Mouse (Mus musculus) forebrain, embryonic 11.5 days (tissue): ENCODE data around the gene Nob1. TPM values are rescaled to one million over a fixed set of nuclear protein-coding genes. Genes with fewer than 3 reads are reported as not detected.

Source experiments
- ATAC-seq: fragments of 200-750 bp; cut with Nextera tagmentation; replicated peaks from 2 replicates; pipeline ENCODE4 v1.8.0; 2017; ENCODE audit warnings: moderate TSS enrichment; ENCODE audit not compliant: low FRiP score
- DNase-seq: peaks from one replicate; pipeline ENCODE4 v3.0.0-alpha.2; 2017; ENCODE audit warnings: low spot score
- H3K27ac ChIP-seq: fragments of 300-500 bp; sonication (generic); 2 replicates; pipeline ENCODE4 v1.5.1; 2014; ENCODE audit warnings: low read depth, low read length
- H3K27me3 ChIP-seq: fragments of 300-500 bp; sonication (generic); 2 replicates; pipeline ENCODE4 v1.6.1; 2014; ENCODE audit warnings: mild to moderate bottlenecking, low read length, mixed read lengths; ENCODE audit not compliant: control insufficient read depth, insufficient read depth
- H3K36me3 ChIP-seq: fragments of 300-500 bp; sonication (generic); 2 replicates; pipeline ENCODE4 v1.6.1; 2014; ENCODE audit warnings: mild to moderate bottlenecking, low read length, moderate library complexity, mixed read lengths; ENCODE audit not compliant: control insufficient read depth, insufficient read depth
- H3K4me1 ChIP-seq: fragments of 300-500 bp; sonication (generic); replicated peaks from 2 replicates; pipeline ENCODE4 v1.6.1; 2014; ENCODE audit warnings: low read length, mixed read lengths; ENCODE audit not compliant: control insufficient read depth, insufficient read depth
- H3K4me2 ChIP-seq: fragments of 300-500 bp; sonication (generic); 2 replicates; pipeline ENCODE4 v1.6.1; 2014; ENCODE audit warnings: low read depth, mild to moderate bottlenecking, low read length, moderate library complexity, mixed read lengths; ENCODE audit not compliant: severe bottlenecking
- H3K4me3 ChIP-seq: fragments of 300-500 bp; sonication (generic); 2 replicates; pipeline ENCODE4 v1.5.1; 2014; ENCODE audit warnings: low read depth, low read length
- H3K9ac ChIP-seq: fragments of 300-500 bp; sonication (generic); 2 replicates; pipeline ENCODE4 v1.6.1; 2014; ENCODE audit warnings: low read length
- H3K9me3 ChIP-seq: fragments of 300-500 bp; sonication (generic); 2 replicates; pipeline ENCODE4 v1.6.1; 2016; ENCODE audit warnings: low read length, mixed read lengths; ENCODE audit not compliant: control insufficient read depth
- WGBS: fragments of 180-500 bp; shearing (Covaris S2); extraction: QIAGEN DNeasy Blood & Tissue Kit; methylation state at CpG from one replicate; pipeline ENCODE4 v1.1.7; 2014; 5-methylcytosine and 5-hydroxymethylcytosine counted together
- polyA plus RNA-seq: library from polyadenylated mRNA; unstranded; fragments of >200 nt; fragmentation: Nextera tagmentation; extraction: Ambion mirVana; gene quantifications from 2 replicates; pipeline ENCODE4 v1.2.1, GENCODE M21; 2014

Gene Nob1
- polyA plus RNA-seq, 1 experiment from 2014 or later = 88.7 TPM

- no peak overlapping the region for H3K27ac ChIP-seq
- H3K9ac ChIP-seq = no peak overlapping the region
- H3K4me1 ChIP-seq = no peaks in the 10 kb centered on the region
- ATAC-seq (no peak), DNase-seq (no peak)
- no peaks in the 10 kb centered on the region for H3K9me3 ChIP-seq
- no peaks in the 10 kb centered on the region for H3K27me3 ChIP-seq
- H3K4me3 ChIP-seq = no peak overlapping the region
- no peak overlapping the region for H3K4me2 ChIP-seq
- WGBS = 93% methylated on average over 3 of the region's 3 CpGs
- H3K36me3 ChIP-seq = no peaks in the 10 kb centered on the region
Measured at GRCm38 (mm10) chr8:107444626-107445025, 19.8 kb upstream of the Nob1 start.

- no peak overlapping the region for H3K9ac ChIP-seq
- no peak overlapping the region for H3K4me2 ChIP-seq
- H3K27me3 ChIP-seq = no peaks in the 10 kb centered on the region
- H3K9me3 ChIP-seq = no peaks in the 10 kb centered on the region
- H3K27ac ChIP-seq = no peak overlapping the region
- H3K36me3 ChIP-seq = no peaks in the 10 kb centered on the region
- WGBS = 80% methylated on average over 3 of the region's 3 CpGs
- H3K4me1 ChIP-seq = no peaks in the 10 kb centered on the region; the same call in 1 of the 2 replicates
- ATAC-seq = no peak
- no peak for DNase-seq
- no peak overlapping the region for H3K4me3 ChIP-seq
Measured at GRCm38 (mm10) chr8:107439880-107440625, 15.2 kb upstream of the Nob1 start.

GRCm38 (mm10) chr8:107437711-107438110, 12.9 kb upstream of the Nob1 start:
- Histone ChIP-seq H3K9ac (no peak overlapping the region), H3K4me1 (no peaks in the 10 kb centered on the region; the same call in 1 of the 2 replicates), H3K4me2 (no peak overlapping the region), H3K27me3 (no peaks in the 10 kb centered on the region), H3K36me3 (no peaks in the 10 kb centered on the region), H3K27ac (no peak overlapping the region), H3K4me3 (no peak overlapping the region; the same call in 1 of the 2 replicates), H3K9me3 (no peaks in the 10 kb centered on the region)
- WGBS = 74% methylated on average over 2 of the region's 2 CpGs
- DNase-seq (no peak), ATAC-seq (no peak)

GRCm38 (mm10) chr8:107436841-107437421, 12.1 kb upstream of the Nob1 start:
- Histone ChIP-seq H3K4me3 (peak overlapping the region; percentile 89), H3K4me2 (peak overlapping the region; percentile 57), H3K27ac (peak overlapping the region; percentile 51; the same call in 1 of the 2 replicates), H3K36me3 (no peaks in the 10 kb centered on the region), H3K9ac (peak overlapping the region; percentile 86), H3K9me3 (no peaks in the 10 kb centered on the region), H3K4me1 (no peaks in the 10 kb centered on the region; the same call in 1 of the 2 replicates), H3K27me3 (no peaks in the 10 kb centered on the region)
- DNase-seq = no peak
- ATAC-seq = peak; percentile 21; the same call in 1 of the 2 replicates
- WGBS = 9% methylated on average over 16 of the region's 16 CpGs

- no peaks in the 10 kb centered on the region; the same call in 1 of the 2 replicates for H3K4me1 ChIP-seq
- peak within 1 kb of the TSS; percentile 86 for H3K9ac ChIP-seq
- H3K4me2 ChIP-seq = peak within 1 kb of the TSS; percentile 57
- no peaks in the 10 kb centered on the region for H3K27me3 ChIP-seq
- WGBS = under 1% methylated on average over 49 of the region's 81 CpGs
- ATAC-seq (peak; percentile 90), DNase-seq (peak; percentile 90)
- no peaks in the 10 kb centered on the region for H3K36me3 ChIP-seq
- peak within 1 kb of the TSS; percentile 89 for H3K4me3 ChIP-seq
- no peaks in the 10 kb centered on the region for H3K9me3 ChIP-seq
- H3K27ac ChIP-seq = peak within 1 kb of the TSS; percentile 51
Measured at GRCm38 (mm10) chr8:107435962-107436831, 11.3 kb upstream of the Nob1 start, which contains the start of gene Wwp2. Gene Wwp2, plus strand, starts transcription at chr8:107436365.

- ATAC-seq = peak; percentile 29; the same call in 1 of the 2 replicates
- Histone ChIP-seq H3K4me1 (no peaks in the 10 kb centered on the region; the same call in 1 of the 2 replicates), H3K4me3 (peak overlapping the region; percentile 89), H3K9ac (peak overlapping the region; percentile 86; the same call in 1 of the 2 replicates), H3K36me3 (no peaks in the 10 kb centered on the region), H3K4me2 (peak overlapping the region; percentile 57), H3K27me3 (no peaks in the 10 kb centered on the region), H3K9me3 (no peaks in the 10 kb centered on the region), H3K27ac (no peak overlapping the region)
- WGBS = 29% methylated on average over 11 of the region's 11 CpGs
- no peak for DNase-seq
Measured at GRCm38 (mm10) chr8:107435421-107435961, 10.6 kb upstream of the Nob1 start.

GRCm38 (mm10) chr8:107430821-107431220, 6.0 kb upstream of the Nob1 start:
- Histone ChIP-seq H3K36me3 (no peaks in the 10 kb centered on the region), H3K9me3 (no peaks in the 10 kb centered on the region), H3K27ac (no peak overlapping the region), H3K4me1 (no peaks in the 10 kb centered on the region; the same call in 1 of the 2 replicates), H3K9ac (no peak overlapping the region), H3K4me2 (no peak overlapping the region), H3K4me3 (no peak overlapping the region), H3K27me3 (no peaks in the 10 kb centered on the region)
- no peak for DNase-seq
- no peak for ATAC-seq
- WGBS = 81% methylated on average over 8 of the region's 8 CpGs

GRCm38 (mm10) chr8:107425230-107425597, 363 bp upstream of the Nob1 start:
- Histone ChIP-seq H3K4me2 (peak overlapping the region; percentile 11; the same call in 1 of the 2 replicates), H3K4me1 (peaks cover 6% of the 10 kb centered on the region; the same call in 1 of the 2 replicates), H3K27ac (no peak overlapping the region), H3K27me3 (no peaks in the 10 kb centered on the region), H3K36me3 (peaks cover 4% of the 10 kb centered on the region; the same call in 1 of the 2 replicates), H3K9me3 (no peaks in the 10 kb centered on the region), H3K9ac (no peak overlapping the region; the same call in 1 of the 2 replicates), H3K4me3 (no peak overlapping the region)
- ATAC-seq = no peak
- WGBS = 50% methylated on average over 8 of the region's 8 CpGs
- DNase-seq = no peak
